Mouse (Mus musculus): ENCODE data around the gene Tmem206.

The Tmem206 gene

GRCm38 (mm10) chr1:191325726-191326232 is at the start of gene Tmem206:
TSS of gene Tmem206 (plus strand) at chr1:191325912.
- DNase-seq: peak; percentile 91

GRCm38 (mm10) chr1:191276181-191276580 is 49.5 kb upstream of the Tmem206 start:
- no peak for DNase-seq

DNA sequence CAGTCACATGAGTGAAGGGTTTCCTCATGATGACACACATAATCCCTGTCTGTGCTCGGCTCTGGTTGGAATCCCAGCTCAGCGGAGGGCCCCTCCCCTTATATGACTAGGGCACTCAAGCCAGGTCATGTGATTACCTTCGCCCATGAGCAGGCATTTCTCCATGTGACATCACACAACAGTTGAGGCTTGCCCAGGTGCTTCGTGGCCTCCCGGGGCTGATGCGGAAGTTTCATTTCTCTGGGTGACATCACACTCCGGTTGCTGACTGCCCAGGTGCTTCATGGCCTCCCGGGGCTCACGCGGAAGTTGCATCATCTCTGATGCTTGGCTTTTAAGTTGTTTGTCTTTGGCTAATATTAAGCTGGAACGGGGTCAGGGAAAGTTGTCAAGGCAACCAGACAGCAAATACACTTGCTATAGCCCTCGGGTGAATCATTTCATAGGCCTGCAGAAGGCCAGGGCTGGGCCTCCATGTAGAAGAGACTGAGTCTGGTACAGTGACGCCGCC is 48.1 kb upstream of the Tmem206 start:
- no peak for DNase-seq

- no peak for DNase-seq
Observed at GRCm38 (mm10) chr1:191278324-191278723, 47.4 kb upstream of the Tmem206 start.

DNA sequence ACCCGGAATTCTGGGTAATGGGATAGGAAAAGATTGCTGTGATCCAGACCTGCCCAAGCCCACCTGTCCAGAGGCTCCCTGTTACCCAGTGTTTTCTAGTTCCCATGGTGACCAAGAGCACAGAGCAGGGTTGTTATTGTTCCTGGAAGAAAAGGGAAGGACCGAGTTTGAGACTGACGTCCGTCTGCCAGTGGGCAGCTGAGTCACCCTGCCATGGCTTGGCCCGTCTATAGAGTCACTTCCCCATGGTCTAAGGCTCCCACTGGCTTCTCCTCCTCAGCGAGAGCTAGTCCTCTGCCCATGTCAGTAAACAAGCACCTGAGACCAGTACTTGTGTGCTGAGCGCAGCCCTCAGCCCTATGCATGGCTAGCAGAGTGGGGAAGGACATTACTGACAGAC is 44.5 kb upstream of the Tmem206 start:
- DNase-seq: no peak

DNA sequence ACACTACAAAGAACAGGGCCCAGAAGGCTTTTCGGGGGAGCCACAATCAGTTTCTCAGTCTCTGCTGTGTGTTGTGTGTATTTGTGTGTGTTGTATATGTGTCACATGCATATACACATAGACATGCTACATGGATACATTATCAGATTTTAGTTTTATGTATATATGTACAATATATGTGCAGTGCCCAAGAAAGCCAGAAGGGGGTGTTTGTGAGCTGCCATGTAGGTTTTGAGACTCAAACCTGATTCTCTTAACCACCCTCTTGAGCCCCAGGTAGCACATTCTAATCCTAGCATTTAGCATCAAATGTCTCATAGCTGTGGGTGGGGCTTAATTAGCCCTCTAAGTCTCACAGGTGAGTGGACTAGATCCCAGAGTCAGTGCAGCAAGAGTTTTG is 43.4 kb upstream of the Tmem206 start:
- DNase-seq: no peak

GRCm38 (mm10) chr1:191283110-191284040 is 42.3 kb upstream of the Tmem206 start:
- DNase-seq: no peak

DNA sequence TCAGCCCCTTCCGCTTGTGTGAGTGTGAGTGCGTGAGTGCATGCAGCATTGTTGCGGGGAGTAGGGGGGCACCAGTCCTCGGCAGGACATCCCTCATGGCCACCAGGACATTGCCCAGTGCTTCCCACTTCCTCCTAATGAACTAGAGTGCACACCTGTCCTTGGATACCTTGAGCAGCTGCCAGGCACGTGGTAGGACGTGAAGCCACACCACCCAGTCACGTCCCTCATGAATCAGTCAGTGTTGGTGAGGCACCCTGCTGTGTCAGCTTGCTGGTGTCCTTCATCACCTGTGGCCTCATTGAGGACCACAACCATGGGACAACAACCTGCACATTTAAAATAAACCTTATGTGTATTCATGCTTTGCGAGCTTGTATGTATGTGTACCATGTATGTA is 41.2 kb upstream of the Tmem206 start:
- no peak for DNase-seq

GRCm38 (mm10) chr1:191288762-191289161 is 37.0 kb upstream of the Tmem206 start:
- no peak for DNase-seq

DNA sequence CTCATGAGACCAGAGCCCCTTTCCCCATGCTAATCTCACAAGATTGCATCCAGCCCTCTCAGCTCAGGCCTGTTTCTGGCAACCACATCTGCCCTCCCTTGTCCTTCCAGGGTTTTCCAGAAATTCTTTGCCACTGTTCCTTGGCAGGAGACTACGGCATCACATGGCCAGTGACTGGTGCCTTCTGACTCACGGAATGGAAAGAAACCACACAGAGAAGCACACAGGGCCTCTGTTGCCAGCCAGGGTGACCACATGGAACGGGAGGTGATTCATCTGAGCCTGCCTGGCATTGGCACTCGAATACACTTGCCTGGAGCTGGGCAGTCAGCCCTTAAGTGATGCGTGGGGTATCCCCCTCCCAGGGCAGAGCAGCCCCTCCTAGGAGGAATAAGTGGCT is 33.4 kb upstream of the Tmem206 start:
- DNase-seq: peak; percentile 59

DNA sequence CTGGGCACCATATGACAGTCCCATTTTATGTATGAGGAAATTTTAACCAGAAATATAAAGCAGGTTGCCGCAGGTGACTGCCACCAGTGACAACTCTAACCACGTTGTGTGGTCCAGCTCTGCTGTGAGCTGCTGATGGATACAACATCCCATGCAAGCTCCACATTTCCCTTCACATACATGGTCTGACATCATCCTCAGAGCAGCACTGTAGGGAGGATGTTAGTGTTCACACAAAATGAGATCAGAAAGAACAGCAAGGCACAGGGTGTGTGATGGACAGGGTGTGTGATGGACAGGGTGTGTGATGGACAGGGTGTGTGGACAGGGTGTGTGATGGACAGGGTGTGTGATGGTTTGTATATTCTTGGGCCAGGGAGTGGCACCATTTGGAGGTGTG is 32.7 kb upstream of the Tmem206 start:
- no peak for DNase-seq

GRCm38 (mm10) chr1:191293996-191294795 is 31.5 kb upstream of the Tmem206 start:
- no peak for DNase-seq

DNA sequence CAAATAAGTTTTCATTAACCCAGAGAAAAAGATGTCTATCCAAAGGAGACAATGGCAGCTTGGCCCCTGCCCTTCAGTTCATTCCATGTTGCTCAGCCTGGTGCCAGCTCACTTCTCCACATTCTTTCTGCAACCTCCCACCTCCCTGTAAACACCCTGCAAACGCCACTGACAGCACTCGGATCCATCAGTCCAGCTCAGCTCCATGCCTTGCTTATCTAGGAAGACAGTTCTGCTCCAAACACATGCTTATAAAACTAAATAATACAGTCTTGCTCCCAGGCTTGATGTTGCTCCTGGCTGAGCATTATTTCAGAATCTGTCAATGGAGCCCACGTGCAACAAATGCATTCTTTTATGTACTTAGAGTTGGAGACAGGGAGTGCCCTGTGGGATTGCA is 29.9 kb upstream of the Tmem206 start:
- no peak for DNase-seq

DNA sequence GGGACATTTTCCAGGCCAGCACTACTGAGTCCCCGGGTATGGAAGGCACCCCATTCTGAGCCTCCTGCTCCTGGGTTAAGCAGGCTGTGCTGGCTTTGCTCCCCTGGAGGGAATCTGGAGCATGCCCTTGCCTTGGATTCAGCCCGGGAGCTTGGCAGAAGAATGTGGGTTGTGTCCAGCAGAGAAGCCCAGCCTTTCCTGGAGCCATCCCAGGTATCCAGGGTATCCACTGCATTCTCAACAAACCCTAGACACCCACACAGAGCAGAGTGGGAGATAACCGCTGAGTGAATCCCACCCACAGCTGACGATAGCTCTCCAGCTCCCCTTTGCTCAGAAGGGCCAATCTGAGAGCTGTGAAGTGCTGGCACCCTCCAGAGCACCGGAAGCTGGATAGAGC is 29.3 kb upstream of the Tmem206 start:
- no peak for DNase-seq

GRCm38 (mm10) chr1:191298304-191298703 is 27.4 kb upstream of the Tmem206 start:
- no peak for DNase-seq

- DNase-seq: no peak
Observed at GRCm38 (mm10) chr1:191299215-191299942, 26.3 kb upstream of the Tmem206 start.

- no peak for DNase-seq
Observed at GRCm38 (mm10) chr1:191301903-191302302, 23.8 kb upstream of the Tmem206 start.

- no peak for DNase-seq
Observed at GRCm38 (mm10) chr1:191303736-191304135, 22.0 kb upstream of the Tmem206 start.

DNA sequence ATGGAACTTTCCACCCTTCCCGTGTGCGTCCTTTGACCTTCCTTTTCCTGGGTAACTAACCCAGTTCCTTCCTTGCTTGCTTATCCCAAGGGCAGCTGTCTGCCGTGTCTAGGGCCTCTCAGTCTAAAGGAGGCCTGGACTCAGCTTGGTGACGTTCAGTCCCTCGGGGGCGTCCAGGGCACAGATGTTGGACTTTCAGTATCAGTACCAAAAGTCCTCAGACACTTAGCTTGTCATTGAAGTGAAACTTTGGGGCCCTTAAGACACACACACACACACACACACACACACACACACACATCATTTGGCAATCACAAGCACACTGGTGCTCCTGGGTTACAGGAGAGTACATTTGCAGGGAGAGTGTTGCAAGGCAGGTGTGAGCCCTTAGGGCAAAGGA is 21.5 kb upstream of the Tmem206 start:
- DNase-seq: no peak

DNA sequence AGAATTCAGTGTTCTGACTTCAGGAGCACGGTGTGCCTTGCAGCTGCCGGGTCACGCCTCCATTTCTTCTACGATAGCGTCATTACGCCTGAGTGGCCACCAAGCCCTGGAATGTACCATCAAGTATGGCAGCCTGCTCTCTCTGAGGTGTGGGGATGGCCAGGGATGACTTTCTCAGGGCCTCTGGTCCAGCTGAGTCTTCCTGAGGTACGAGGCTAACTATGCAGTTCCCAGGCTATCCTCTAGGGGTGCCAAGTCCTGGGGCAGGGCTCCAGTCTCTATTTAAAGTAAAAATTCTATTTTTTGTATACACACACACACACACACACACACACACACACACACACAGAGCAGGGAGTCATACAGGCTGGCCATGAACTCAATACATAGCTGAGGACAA is 20.1 kb upstream of the Tmem206 start:
- no peak for DNase-seq

DNA sequence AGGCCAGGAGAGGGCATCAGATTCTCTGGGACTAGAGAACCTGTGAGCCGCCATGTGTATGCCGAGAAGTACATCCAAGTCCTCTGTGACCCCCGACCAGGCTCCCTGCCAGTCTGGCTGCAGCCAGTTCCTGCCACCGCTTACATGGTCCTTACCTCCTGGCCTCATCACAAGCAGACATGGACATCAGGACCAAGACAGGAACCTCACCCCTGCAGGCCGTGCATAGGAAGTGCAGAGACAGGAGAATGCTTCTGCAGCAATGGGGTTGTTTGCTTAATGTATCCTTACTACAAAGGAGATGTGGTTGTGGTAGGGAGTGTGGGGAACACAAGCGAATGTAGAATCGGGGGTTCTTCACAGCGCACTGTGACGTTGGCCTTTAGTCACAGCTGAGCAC is 19.4 kb upstream of the Tmem206 start:
- DNase-seq: no peak

DNA sequence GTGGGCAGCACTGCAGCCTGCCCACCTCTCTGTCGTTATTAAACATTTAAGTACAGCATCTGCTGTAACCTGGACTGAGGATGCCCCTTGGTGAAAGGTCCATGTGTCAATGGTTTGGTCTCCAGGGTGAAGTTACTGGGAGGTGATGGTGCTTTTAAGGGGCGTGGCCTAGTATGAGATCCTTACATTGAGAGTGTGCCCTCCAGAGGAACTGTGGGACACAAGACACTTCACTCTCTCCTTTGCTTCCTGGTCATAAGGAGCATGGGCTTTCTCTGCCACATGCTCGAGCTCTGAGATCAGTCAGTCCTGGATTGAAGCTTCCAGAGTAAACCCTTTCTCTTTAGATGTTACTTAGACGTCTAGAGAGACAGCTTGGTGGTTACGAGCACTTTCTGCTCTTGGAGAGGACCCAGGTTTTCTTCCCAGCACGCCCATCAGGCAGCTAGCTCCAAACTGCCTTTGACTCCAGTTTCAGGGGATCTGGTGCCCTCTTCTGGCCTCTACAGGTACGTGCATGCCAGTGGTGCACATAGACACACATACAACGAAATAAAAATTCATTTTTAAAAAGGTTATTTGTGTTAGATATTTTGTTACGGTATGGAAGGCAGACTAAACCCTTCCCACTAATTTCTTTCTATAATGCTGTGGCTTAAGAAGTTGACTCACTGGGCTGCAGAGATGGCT is 17.8 kb upstream of the Tmem206 start:
- no peak for DNase-seq

All from cerebellum, adult 8-10 months (tissue).